Mouse (Mus musculus) layer of hippocampus, adult 9-10 months (tissue): ENCODE measurements at regions not wholly inside any gene's neighbourhood (a gene's known extent, or its start where the extent isn't known, plus 50 kb on each side); places are given as distances from the start of the nearest gene placed in this dataset.

Source experiments
- DNase-seq: peaks from one replicate; pipeline ENCODE4 v3.0.0; 2022; ENCODE audit warnings: low spot score

GRCm38 (mm10) chr3:131799774-131800173 lies 235.2 kb downstream of the Papss1 start:
- DNase-seq, result no peak

- no peak for DNase-seq
Observed at GRCm38 (mm10) chr3:131801551-131801950, 237.0 kb downstream of the Papss1 start.

- no peak for DNase-seq
Observed at GRCm38 (mm10) chr3:131802841-131803240, 238.3 kb downstream of the Papss1 start.

- DNase-seq, result no peak
Observed at GRCm38 (mm10) chr3:131808127-131808526, 243.6 kb downstream of the Papss1 start.

GRCm38 (mm10) chr3:131812968-131813367 lies 248.4 kb downstream of the Papss1 start:
- no peak for DNase-seq

GRCm38 (mm10) chr3:131818806-131819205 lies 254.2 kb downstream of the Papss1 start:
- DNase-seq, result no peak

- DNase-seq, result no peak
Observed at GRCm38 (mm10) chr3:131857442-131857841, 227.7 kb upstream of the Dkk2 start.

GRCm38 (mm10) chr3:131859083-131859482 lies 226.0 kb upstream of the Dkk2 start:
- no peak for DNase-seq

GRCm38 (mm10) chr3:131865106-131865505 lies 220.0 kb upstream of the Dkk2 start:
- DNase-seq, result no peak

GRCm38 (mm10) chr3:131867266-131867665 lies 217.8 kb upstream of the Dkk2 start:
- DNase-seq, result no peak

- DNase-seq, result no peak
Observed at GRCm38 (mm10) chr3:131868219-131868964, 216.7 kb upstream of the Dkk2 start.

- DNase-seq, result no peak
Observed at GRCm38 (mm10) chr3:131869306-131869705, 215.8 kb upstream of the Dkk2 start.

- no peak for DNase-seq
Observed at GRCm38 (mm10) chr3:131882667-131883066, 202.4 kb upstream of the Dkk2 start.

GRCm38 (mm10) chr3:131886470-131886869 lies 198.6 kb upstream of the Dkk2 start:
- no peak for DNase-seq

- DNase-seq, result no peak
Observed at GRCm38 (mm10) chr3:131886984-131887383, 198.1 kb upstream of the Dkk2 start.

- no peak for DNase-seq
Observed at GRCm38 (mm10) chr3:131887670-131888069, 197.4 kb upstream of the Dkk2 start.

- DNase-seq, result no peak
Observed at GRCm38 (mm10) chr3:131891941-131892340, 193.2 kb upstream of the Dkk2 start.

GRCm38 (mm10) chr3:131893061-131893804 lies 191.9 kb upstream of the Dkk2 start:
- DNase-seq, result no peak

- DNase-seq, result no peak
Observed at GRCm38 (mm10) chr3:131895057-131895456, 190.0 kb upstream of the Dkk2 start.

- DNase-seq, result no peak
Observed at GRCm38 (mm10) chr3:131913534-131913933, 171.6 kb upstream of the Dkk2 start.

GRCm38 (mm10) chr3:131914372-131914771 lies 170.7 kb upstream of the Dkk2 start:
- no peak for DNase-seq

GRCm38 (mm10) chr3:131914997-131915396 lies 170.1 kb upstream of the Dkk2 start:
- no peak for DNase-seq

GRCm38 (mm10) chr3:131917734-131918534 lies 167.2 kb upstream of the Dkk2 start:
- DNase-seq, result no peak
